Mouse (Mus musculus): ENCODE data around the gene Vrk1. TPM values are rescaled to one million over a fixed set of nuclear protein-coding genes. Genes with fewer than 3 reads are reported as not detected.

Gene Vrk1
- total and polyA plus RNA-seq, 3 experiments: 55.2 to 124 (median 69.1) TPM

GRCm38 (mm10) chr12:105992756-105993155 lies 17.3 kb upstream of the Vrk1 start:
- Histone ChIP-seq H3K79me2 (replicated peaks; ENCODE audit: control insufficient read depth, extremely low read depth, insufficient read depth, poor library complexity, severe bottlenecking) (no peaks in the 10 kb centered on the region), H3K9me3 (replicated peaks; ENCODE audit: low read length) (no peaks in the 10 kb centered on the region), H3K4me3 (replicated peaks in 1 of 3; ENCODE audit: low read depth in 2 of 3, low read length in 2 of 3, poor library complexity in 1 of 3) (no peak overlapping the region), H3K4me1 (ENCODE audit: control insufficient read depth in 1 of 2, insufficient read depth in 2 of 2) (peaks cover 4 to 15% of the 10 kb centered on the region in 2 experiments; a peak in 3 of 4 replicates), H3K27me3 (replicated peaks) (no peaks in the 10 kb centered on the region), H3K27ac (ENCODE audit: insufficient read depth, low read depth) (no peak overlapping the region), H3K4me2 (ENCODE audit: insufficient read depth, low read depth, poor library complexity, severe bottlenecking) (no peak overlapping the region), H3K36me3 (replicated peaks in 1 of 2; ENCODE audit: control insufficient read depth in 1 of 2, insufficient read depth in 1 of 2, low read length in 1 of 2) (no peaks in the 10 kb centered on the region), H3K9ac (ENCODE audit: insufficient read depth, low read depth) (no peak overlapping the region)
- TF ChIP-seq TCF12 (IDR thresholded peaks at IDR 0.05; ENCODE audit: low read depth, low read length) (no peak), KAT2A (IDR thresholded peaks at IDR 0.05; ENCODE audit: insufficient replicate concordance, low read length) (no peak), CTCF (conservative IDR thresholded peaks at IDR 0.05 in 1 of 2, IDR thresholded peaks at IDR 0.05 in 1 of 2; ENCODE audit: low read depth in 2 of 2, low read length in 2 of 2) (no peak), ZNF384 (IDR thresholded peaks at IDR 0.05; ENCODE audit: low read depth, low read length) (no peak), JUND (conservative IDR thresholded peaks at IDR 0.05; ENCODE audit: low read depth, low read length) (no peak), USF2 (conservative IDR thresholded peaks at IDR 0.05; ENCODE audit: low read depth, low read length) (no peak), ETS1 (conservative IDR thresholded peaks at IDR 0.05; ENCODE audit: low read depth, low read length) (no peak), GABPA (IDR thresholded peaks at IDR 0.05; ENCODE audit: insufficient replicate concordance, low read depth, low read length) (no peak), PAX5 (IDR thresholded peaks at IDR 0.05; ENCODE audit: low read length) (no peak)
- no peak for DNase-seq (ENCODE audit: extremely low read depth)
- in situ Hi-C loops (cut with MboI; ENCODE audit: low pct_ligation_motif_present, low pct_unique_long_range_greater_than_20kb, low sequenced_read_pairs) (no loop called here), dilution Hi-C loops (cut with MboI; ENCODE audit: extremely low pct_ligation_motif_present, extremely low pct_unique_long_range_greater_than_20kb, low sequenced_read_pairs) (no loop called here)

- dilution Hi-C loops (cut with MboI; ENCODE audit: extremely low pct_ligation_motif_present, extremely low pct_unique_long_range_greater_than_20kb, low sequenced_read_pairs): no loop called here
- no peaks in the 10 kb centered on the region for H3K27me3 ChIP-seq (replicated peaks)
- no peaks in the 10 kb centered on the region for H3K36me3 ChIP-seq (replicated peaks in 1 of 2; ENCODE audit: control insufficient read depth in 1 of 2, insufficient read depth in 1 of 2, low read length in 1 of 2)
- H3K79me2 ChIP-seq (replicated peaks; ENCODE audit: control insufficient read depth, extremely low read depth, insufficient read depth, poor library complexity, severe bottlenecking): no peaks in the 10 kb centered on the region
- no peak overlapping the region for H3K4me3 ChIP-seq (replicated peaks in 1 of 3; ENCODE audit: low read depth in 2 of 3, low read length in 2 of 3, poor library complexity in 1 of 3)
- H3K9me3 ChIP-seq (replicated peaks; ENCODE audit: low read length): no peaks in the 10 kb centered on the region
- no peak for DNase-seq (ENCODE audit: extremely low read depth)
- no peak overlapping the region for H3K9ac ChIP-seq (ENCODE audit: insufficient read depth, low read depth)
- H3K4me2 ChIP-seq (ENCODE audit: insufficient read depth, low read depth, poor library complexity, severe bottlenecking): no peak overlapping the region
- TF ChIP-seq TBP (conservative IDR thresholded peaks at IDR 0.05; ENCODE audit: low read depth, low read length): no peak
- no peak for TF ChIP-seq NELFE (IDR thresholded peaks at IDR 0.05; ENCODE audit: low read depth, low read length)
- H3K4me1 ChIP-seq (ENCODE audit: control insufficient read depth in 1 of 2, insufficient read depth in 2 of 2): peaks cover 4 to 15% of the 10 kb centered on the region in 2 experiments; a peak in 3 of 4 replicates
- no peak overlapping the region for H3K27ac ChIP-seq (ENCODE audit: insufficient read depth, low read depth)
- in situ Hi-C loops (cut with MboI; ENCODE audit: low pct_ligation_motif_present, low pct_unique_long_range_greater_than_20kb, low sequenced_read_pairs): no loop called here
Measured at GRCm38 (mm10) chr12:105993356-105993755, 16.7 kb upstream of the Vrk1 start.

- Histone ChIP-seq H3K27me3 (replicated peaks) (no peaks in the 10 kb centered on the region), H3K4me3 (replicated peaks in 1 of 3; ENCODE audit: low read depth in 2 of 3, low read length in 2 of 3, poor library complexity in 1 of 3) (no peak overlapping the region), H3K9me3 (replicated peaks; ENCODE audit: low read length) (no peaks in the 10 kb centered on the region), H3K27ac (ENCODE audit: insufficient read depth, low read depth) (no peak overlapping the region), H3K36me3 (replicated peaks in 1 of 2; ENCODE audit: control insufficient read depth in 1 of 2, insufficient read depth in 1 of 2, low read length in 1 of 2) (no peaks in the 10 kb centered on the region), H3K9ac (ENCODE audit: insufficient read depth, low read depth) (no peak overlapping the region), H3K79me2 (replicated peaks; ENCODE audit: control insufficient read depth, extremely low read depth, insufficient read depth, poor library complexity, severe bottlenecking) (no peaks in the 10 kb centered on the region), H3K4me2 (ENCODE audit: insufficient read depth, low read depth, poor library complexity, severe bottlenecking) (no peak overlapping the region), H3K4me1 (ENCODE audit: control insufficient read depth in 1 of 2, insufficient read depth in 2 of 2) (peaks cover 4 to 15% of the 10 kb centered on the region in 2 experiments; a peak in 3 of 4 replicates)
- in situ Hi-C loops (cut with MboI; ENCODE audit: low pct_ligation_motif_present, low pct_unique_long_range_greater_than_20kb, low sequenced_read_pairs) (no loop called here), dilution Hi-C loops (cut with MboI; ENCODE audit: extremely low pct_ligation_motif_present, extremely low pct_unique_long_range_greater_than_20kb, low sequenced_read_pairs) (no loop called here)
- DNase-seq (ENCODE audit: extremely low read depth): no peak
- no peak for TF ChIP-seq GABPA (IDR thresholded peaks at IDR 0.05; ENCODE audit: insufficient replicate concordance, low read depth, low read length)
- TF ChIP-seq MAX (IDR thresholded peaks at IDR 0.05; ENCODE audit: low read length): no peak
- TF ChIP-seq CTCF (conservative IDR thresholded peaks at IDR 0.05 in 1 of 2, IDR thresholded peaks at IDR 0.05 in 1 of 2; ENCODE audit: low read depth in 2 of 2, low read length in 2 of 2): no peak
- TF ChIP-seq SMC3 (IDR thresholded peaks at IDR 0.05; ENCODE audit: low read depth, low read length): no peak
- no peak for TF ChIP-seq TBP (conservative IDR thresholded peaks at IDR 0.05; ENCODE audit: low read depth, low read length)
- TF ChIP-seq ETS1 (conservative IDR thresholded peaks at IDR 0.05; ENCODE audit: low read depth, low read length): no peak
- TF ChIP-seq JUND (conservative IDR thresholded peaks at IDR 0.05; ENCODE audit: low read depth, low read length): no peak
- no peak for TF ChIP-seq MAZ (IDR thresholded peaks at IDR 0.05; ENCODE audit: low read depth, low read length)
- no peak for TF ChIP-seq E2F4 (IDR thresholded peaks at IDR 0.05; ENCODE audit: insufficient replicate concordance, low read depth, low read length)
- TF ChIP-seq RAD21 (IDR thresholded peaks at IDR 0.05; ENCODE audit: low read depth, low read length): no peak
- TF ChIP-seq RCOR1 (conservative IDR thresholded peaks at IDR 0.05; ENCODE audit: low read depth, low read length): no peak
- TF ChIP-seq POLR2A (IDR thresholded peaks at IDR 0.05; ENCODE audit: low read depth, low read length): no peak
- TF ChIP-seq USF1 (IDR thresholded peaks at IDR 0.05; ENCODE audit: low read depth, low read length): no peak
- TF ChIP-seq SIN3A (IDR thresholded peaks at IDR 0.05; ENCODE audit: low read length): no peak
- TF ChIP-seq BHLHE40 (IDR thresholded peaks at IDR 0.05; ENCODE audit: low read depth, low read length): no peak
Measured at GRCm38 (mm10) chr12:105995940-105996339, 14.1 kb upstream of the Vrk1 start.

Measured in CH12.LX (cell line).